Mouse (Mus musculus) C2C12 (cell line): ENCODE measurements at regions not wholly inside any gene's neighbourhood (a gene's known extent, or its start where the extent isn't known, plus 50 kb on each side); places are given as distances from the start of the nearest gene placed in this dataset.

Experiments used
- H3K27me3 ChIP-seq: one replicate; pipeline ENCODE4 v1.6.1; 2011; ENCODE audit not compliant: control insufficient read depth, insufficient read depth, insufficient read length
- H3K36me3 ChIP-seq: one replicate; pipeline ENCODE4 v1.6.1; 2011; ENCODE audit not compliant: control insufficient read depth, insufficient read depth
- H3K4me3 ChIP-seq: one replicate; pipeline ENCODE4 v1.5.1; 2011; ENCODE audit warnings: mild to moderate bottlenecking, control low read depth; ENCODE audit not compliant: poor library complexity, insufficient read depth, severe bottlenecking
- H3K79me2 ChIP-seq: one replicate; pipeline ENCODE4 v1.6.1; 2011; ENCODE audit not compliant: control insufficient read depth, insufficient read depth
- H3K79me3 ChIP-seq: one replicate; pipeline ENCODE4 v1.6.1; 2011; ENCODE audit warnings: low read depth, control low read depth
- H3ac ChIP-seq: one replicate; pipeline ENCODE3; 2011; ENCODE audit warnings: low read depth; ENCODE audit not compliant: control insufficient read depth, insufficient read length
- CEBPB ChIP-seq: IDR thresholded peaks from one replicate; pipeline ENCODE4 v1.6.1; 2011; ENCODE audit warnings: low read depth, mild to moderate bottlenecking, control low read depth, moderate library complexity
- CTCF ChIP-seq: IDR thresholded peaks from one replicate; pipeline ENCODE4 v1.5.1; 2011; ENCODE audit not compliant: control insufficient read depth, insufficient read depth, insufficient read length
- FOSL1 ChIP-seq: IDR thresholded peaks from one replicate; pipeline ENCODE4 v1.8.0; 2011; ENCODE audit warnings: mild to moderate bottlenecking, low read length; ENCODE audit not compliant: poor library complexity, insufficient read depth, severe bottlenecking
- MAX ChIP-seq: IDR thresholded peaks from one replicate; pipeline ENCODE4 v1.6.1; 2011; ENCODE audit warnings: mild to moderate bottlenecking, control low read depth
- MYOD1 ChIP-seq: IDR thresholded peaks from one replicate; pipeline ENCODE4 v1.6.1; 2011; ENCODE audit warnings: low read depth; ENCODE audit not compliant: control insufficient read depth, insufficient read length
- MYOG ChIP-seq: IDR thresholded peaks from one replicate; pipeline ENCODE4 v1.6.1; 2011; ENCODE audit not compliant: control insufficient read depth, insufficient read length; ENCODE audit errors: extremely low read depth
- USF1 ChIP-seq: IDR thresholded peaks from one replicate; pipeline ENCODE4 v1.6.1; 2011; ENCODE audit warnings: low read depth, mild to moderate bottlenecking, control low read depth, moderate library complexity

- H3K27me3 ChIP-seq, result no peaks in the 10 kb centered on the region
- H3K79me2 ChIP-seq, result no peaks in the 10 kb centered on the region
- no peaks in the 10 kb centered on the region for H3K79me3 ChIP-seq
- no peaks in the 10 kb centered on the region for H3K36me3 ChIP-seq
- no peak overlapping the region for H3K4me3 ChIP-seq
- TF ChIP-seq MAX (no peak), USF1 (no peak), MYOD1 (no peak), CEBPB (no peak), MYOG (no peak), CTCF (no peak), FOSL1 (no peak)
- H3ac ChIP-seq, result no peak overlapping the region
Measured at GRCm38 (mm10) chr7:96095752-96096151, 75.3 kb upstream of the Tenm4 start.

DNA sequence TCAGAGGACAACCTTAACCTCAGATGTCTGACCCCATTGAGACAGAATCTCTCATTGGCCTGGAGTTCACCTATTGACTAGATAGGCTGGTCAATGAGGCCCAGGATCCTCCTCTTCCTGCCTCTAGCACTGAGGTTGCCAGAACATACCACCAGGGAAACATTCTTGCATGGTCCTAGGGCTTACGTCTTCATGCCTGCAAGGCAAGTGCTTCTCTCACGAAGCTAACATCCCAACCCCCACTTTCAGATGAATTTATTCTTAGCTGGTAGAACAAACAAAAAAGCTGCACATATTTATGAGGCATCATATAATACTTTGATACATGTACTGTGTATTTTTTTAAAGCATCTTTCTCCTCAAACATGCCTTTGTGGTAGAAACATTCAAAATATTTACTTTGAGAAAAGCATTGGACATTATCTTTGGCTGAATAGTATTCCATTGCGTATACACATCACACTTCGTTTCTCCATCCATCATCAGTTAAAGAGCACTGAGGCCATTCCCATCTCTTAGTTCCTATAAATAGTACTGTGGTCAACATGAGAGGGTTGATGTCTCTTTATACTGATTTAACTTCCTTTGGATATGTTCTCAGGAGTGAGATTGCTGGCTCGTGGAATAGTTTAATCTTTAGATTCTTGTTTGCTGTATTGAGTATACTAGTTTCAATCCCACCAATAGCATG lies 72.2 kb upstream of the Tenm4 start:
- TF ChIP-seq MYOD1 (no peak), MYOG (no peak), MAX (no peak), CTCF (no peak), CEBPB (no peak), FOSL1 (no peak), USF1 (no peak)
- no peak overlapping the region for H3K4me3 ChIP-seq

DNA sequence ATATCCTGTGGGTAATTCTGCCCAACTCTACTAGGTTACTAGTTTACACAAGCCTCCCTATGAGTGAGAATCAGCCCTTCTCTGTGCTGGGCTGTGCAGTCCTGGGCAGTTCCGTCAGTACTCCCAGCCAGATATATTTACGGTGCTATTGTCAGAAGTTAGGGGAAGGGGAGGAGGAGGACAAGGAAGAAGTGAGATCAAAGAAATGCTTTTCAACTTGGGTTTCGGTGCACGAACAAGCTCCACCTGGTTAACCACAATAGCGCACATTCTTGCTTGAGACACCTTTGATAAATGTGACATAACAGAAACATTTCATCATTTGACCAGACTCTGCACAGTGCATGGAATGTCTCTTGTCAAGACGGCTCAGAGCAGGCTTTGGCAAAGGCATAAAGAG lies 68.3 kb upstream of the Tenm4 start:
- no peaks in the 10 kb centered on the region for H3K79me3 ChIP-seq
- no peak overlapping the region for H3ac ChIP-seq
- H3K79me2 ChIP-seq, result no peaks in the 10 kb centered on the region
- TF ChIP-seq FOSL1 (no peak), MYOG (no peak), USF1 (no peak), CTCF (no peak), CEBPB (no peak), MYOD1 (no peak), MAX (no peak)
- H3K36me3 ChIP-seq, result no peaks in the 10 kb centered on the region
- H3K27me3 ChIP-seq, result no peaks in the 10 kb centered on the region
- H3K4me3 ChIP-seq, result no peak overlapping the region

More for the DNA sequence above, 72.2 kb upstream of the Tenm4 start:
- Histone ChIP-seq H3ac (no peak overlapping the region), H3K79me2 (no peaks in the 10 kb centered on the region), H3K36me3 (no peaks in the 10 kb centered on the region), H3K27me3 (no peaks in the 10 kb centered on the region), H3K79me3 (no peaks in the 10 kb centered on the region)

GRCm38 (mm10) chr7:96108768-96109167 lies 62.3 kb upstream of the Tenm4 start:
- TF ChIP-seq CTCF (no peak), MYOG (no peak), CEBPB (no peak)
- Histone ChIP-seq H3K79me2 (no peaks in the 10 kb centered on the region), H3K4me3 (no peak overlapping the region), H3ac (no peak overlapping the region), H3K36me3 (no peaks in the 10 kb centered on the region), H3K79me3 (no peaks in the 10 kb centered on the region), H3K27me3 (no peaks in the 10 kb centered on the region)

DNA sequence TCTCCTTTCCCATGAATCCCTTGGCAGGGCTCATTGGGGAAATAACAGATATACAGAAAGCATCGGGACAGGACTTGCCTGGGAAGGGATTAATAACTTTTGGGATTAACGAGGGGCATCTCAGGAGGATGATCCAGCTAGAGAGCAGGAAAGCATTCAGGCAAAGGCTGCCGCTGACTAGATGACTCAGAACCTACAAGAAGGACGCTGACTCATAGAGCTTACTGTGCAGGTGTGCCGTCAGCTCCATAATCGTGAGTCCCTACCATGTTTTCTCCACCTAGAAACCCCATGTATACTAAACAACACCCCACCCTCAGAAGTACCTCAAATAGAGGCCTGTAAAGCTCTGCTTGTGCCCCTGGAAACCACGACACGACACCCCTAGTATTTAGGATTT lies 50.9 kb upstream of the Tenm4 start:
- H3K79me2 ChIP-seq, result no peaks in the 10 kb centered on the region
- H3K36me3 ChIP-seq, result no peaks in the 10 kb centered on the region
- no peak overlapping the region for H3ac ChIP-seq
- no peak overlapping the region for H3K4me3 ChIP-seq
- no peaks in the 10 kb centered on the region for H3K79me3 ChIP-seq
- no peak for TF ChIP-seq CTCF
- TF ChIP-seq MYOG, result no peak
- no peak for TF ChIP-seq FOSL1
- no peak for TF ChIP-seq CEBPB
- no peak for TF ChIP-seq USF1
- no peak for TF ChIP-seq MYOD1
- TF ChIP-seq MAX, result no peak
- H3K27me3 ChIP-seq, result no peaks in the 10 kb centered on the region
